Mouse (Mus musculus) embryonic facial prominence, embryonic 15.5 days (tissue): Measurements from ENCODE around the gene Mast4. TPM values are rescaled to one million over a fixed set of nuclear protein-coding genes. Genes with fewer than 3 reads are reported as not detected.

ENCODE experiments used
- ATAC-seq: fragments of 200-750 bp; cut with Nextera tagmentation; 2 replicates; pipeline ENCODE4 v1.8.0; 2017; ENCODE audit warnings: low read depth, moderate TSS enrichment; ENCODE audit not compliant: insufficient number of reproducible peaks, low FRiP score, low TSS enrichment
- H3K27ac ChIP-seq: fragments of 300-500 bp; sonication (generic); replicated peaks from 2 replicates; pipeline ENCODE4 v1.5.1; 2015; ENCODE audit warnings: mild to moderate bottlenecking, inconsistent platforms
- H3K27me3 ChIP-seq: fragments of 300-500 bp; sonication (generic); 2 replicates; pipeline ENCODE4 v1.6.1; 2015; ENCODE audit warnings: inconsistent platforms
- H3K36me3 ChIP-seq: fragments of 300-500 bp; sonication (generic); 2 replicates; pipeline ENCODE4 v1.6.1; 2015; ENCODE audit warnings: mild to moderate bottlenecking, inconsistent platforms
- H3K4me1 ChIP-seq: fragments of 300-500 bp; sonication (generic); 2 replicates; pipeline ENCODE4 v1.6.1; 2015; ENCODE audit warnings: inconsistent platforms
- H3K4me2 ChIP-seq: fragments of 300-500 bp; sonication (generic); replicated peaks from 2 replicates; pipeline ENCODE4 v1.6.1; 2015; ENCODE audit warnings: mild to moderate bottlenecking, inconsistent platforms
- H3K4me3 ChIP-seq: fragments of 300-500 bp; sonication (generic); replicated peaks from 2 replicates; pipeline ENCODE4 v1.5.1; 2015; ENCODE audit warnings: mild to moderate bottlenecking, inconsistent platforms
- H3K9ac ChIP-seq: fragments of 300-500 bp; sonication (generic); 2 replicates; pipeline ENCODE4 v1.6.1; 2015; ENCODE audit warnings: inconsistent platforms
- H3K9me3 ChIP-seq: fragments of 300-500 bp; sonication (generic); replicated peaks from 2 replicates; pipeline ENCODE4 v1.6.1; 2016; ENCODE audit warnings: inconsistent platforms
- WGBS: fragments of 180-500 bp; shearing (Covaris S2); methylation state at CpG from one replicate; pipeline ENCODE4 v1.1.7; 2015; 5-methylcytosine and 5-hydroxymethylcytosine counted together
- polyA plus RNA-seq: library from polyadenylated mRNA; unstranded; fragments of >200 nt; fragmentation: Nextera tagmentation; extraction: Ambion mirVana; gene quantifications from 2 replicates; pipeline ENCODE4 v1.2.1, GENCODE M21; 2015

The Mast4 gene
- polyA plus RNA-seq, 1 experiment from 2014 or later: 30.2 TPM

GRCm38 (mm10) chr13:103115116-103115515, 219.2 kb downstream of the Mast4 start:
- no peaks in the 10 kb centered on the region for H3K27me3 ChIP-seq
- no peaks in the 10 kb centered on the region for H3K9me3 ChIP-seq
- H3K4me1 ChIP-seq: peaks cover 9% of the 10 kb centered on the region
- no peak overlapping the region for H3K4me2 ChIP-seq
- H3K4me3 ChIP-seq: no peak overlapping the region
- H3K27ac ChIP-seq: no peak overlapping the region
- no peak overlapping the region for H3K9ac ChIP-seq
- H3K36me3 ChIP-seq: no peaks in the 10 kb centered on the region
- WGBS: 84% methylated on average over 4 of the region's 4 CpGs
- no peak for ATAC-seq

GRCm38 (mm10) chr13:103114274-103114673, 220.0 kb downstream of the Mast4 start:
- H3K27ac ChIP-seq: peak overlapping the region; percentile 51; the same call in 1 of the 2 replicates
- peaks cover 9% of the 10 kb centered on the region for H3K4me1 ChIP-seq
- H3K9ac ChIP-seq: no peak overlapping the region
- H3K4me2 ChIP-seq: no peak overlapping the region
- no peaks in the 10 kb centered on the region for H3K36me3 ChIP-seq
- H3K4me3 ChIP-seq: no peak overlapping the region
- ATAC-seq: no peak
- 34% methylated on average over 5 of the region's 5 CpGs for WGBS
- H3K9me3 ChIP-seq: no peaks in the 10 kb centered on the region
- no peaks in the 10 kb centered on the region for H3K27me3 ChIP-seq

DNA sequence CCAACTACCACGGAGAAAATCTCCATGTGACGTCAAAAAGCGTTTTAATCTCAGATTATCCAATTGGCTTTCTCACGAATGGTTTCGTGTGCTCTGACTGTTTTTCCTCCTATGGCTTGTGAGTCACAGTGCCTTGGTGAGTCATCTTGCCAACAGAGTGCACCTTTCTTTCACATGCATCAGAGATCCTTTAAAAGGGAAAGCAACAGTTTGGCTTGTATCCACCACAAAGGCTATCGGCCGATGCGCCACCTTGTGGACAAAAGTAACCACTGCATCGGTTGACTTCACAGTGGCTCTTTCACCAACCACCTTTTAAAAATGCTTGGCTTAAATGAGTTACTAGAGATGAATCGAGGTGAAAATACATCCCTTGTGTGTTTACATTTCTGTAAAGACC, 224.4 kb downstream of the Mast4 start:
- peaks cover 9% of the 10 kb centered on the region for H3K4me1 ChIP-seq
- no peak overlapping the region for H3K9ac ChIP-seq
- WGBS: 23% methylated on average over 10 of the region's 10 CpGs
- ATAC-seq: no peak
- H3K27me3 ChIP-seq: no peaks in the 10 kb centered on the region
- H3K27ac ChIP-seq: no peak overlapping the region
- H3K4me3 ChIP-seq: no peak overlapping the region
- H3K9me3 ChIP-seq: no peaks in the 10 kb centered on the region
- no peaks in the 10 kb centered on the region for H3K36me3 ChIP-seq
- no peak overlapping the region; the same call in 1 of the 2 replicates for H3K4me2 ChIP-seq

- H3K27me3 ChIP-seq: no peaks in the 10 kb centered on the region
- ATAC-seq: no peak
- H3K27ac ChIP-seq: no peak overlapping the region
- no peak overlapping the region for H3K4me3 ChIP-seq
- H3K4me2 ChIP-seq: no peak overlapping the region
- no peaks in the 10 kb centered on the region for H3K9me3 ChIP-seq
- H3K9ac ChIP-seq: no peak overlapping the region
- 85% methylated on average over 5 of the region's 5 CpGs for WGBS
- no peaks in the 10 kb centered on the region for H3K36me3 ChIP-seq
- H3K4me1 ChIP-seq: no peaks in the 10 kb centered on the region; the same call in 1 of the 2 replicates
These were observed 226.9 kb downstream of the Mast4 start for GRCm38 (mm10) chr13:103107362-103107761.

- H3K4me3 ChIP-seq: no peak overlapping the region
- H3K36me3 ChIP-seq: no peaks in the 10 kb centered on the region
- H3K27ac ChIP-seq: no peak overlapping the region
- 61% methylated on average over 6 of the region's 6 CpGs for WGBS
- H3K4me2 ChIP-seq: no peak overlapping the region
- no peaks in the 10 kb centered on the region for H3K9me3 ChIP-seq
- no peak; the same call in 1 of the 2 replicates for ATAC-seq
- no peak overlapping the region for H3K9ac ChIP-seq
- H3K4me1 ChIP-seq: 0 out of 2 replicates have a peak, but pooled peaks cover 1% of the 10 kb centered on the region
- peaks cover 6% of the 10 kb centered on the region; the same call in 1 of the 2 replicates for H3K27me3 ChIP-seq
These were observed 231.7 kb downstream of the Mast4 start for GRCm38 (mm10) chr13:103102598-103102997.

GRCm38 (mm10) chr13:103096346-103097150, 237.7 kb downstream of the Mast4 start:
- 5% methylated on average over 28 of the region's 28 CpGs for WGBS
- H3K36me3 ChIP-seq: no peaks in the 10 kb centered on the region
- H3K27ac ChIP-seq: peak overlapping the region; percentile 8; the same call in 1 of the 2 replicates
- H3K9ac ChIP-seq: no peak overlapping the region
- H3K4me1 ChIP-seq: peaks cover 13% of the 10 kb centered on the region; the same call in 1 of the 2 replicates
- no peaks in the 10 kb centered on the region for H3K9me3 ChIP-seq
- peak overlapping the region; percentile 47 for H3K4me3 ChIP-seq
- peaks cover 6% of the 10 kb centered on the region; the same call in 1 of the 2 replicates for H3K27me3 ChIP-seq
- ATAC-seq: peak; percentile 69
- H3K4me2 ChIP-seq: peak overlapping the region; percentile 84

- Histone ChIP-seq H3K27ac (no peak overlapping the region; the same call in 1 of the 2 replicates), H3K27me3 (peaks cover 6% of the 10 kb centered on the region; the same call in 1 of the 2 replicates), H3K4me2 (no peak overlapping the region), H3K36me3 (no peaks in the 10 kb centered on the region), H3K4me1 (peaks cover 13% of the 10 kb centered on the region; the same call in 1 of the 2 replicates), H3K9me3 (no peaks in the 10 kb centered on the region), H3K9ac (no peak overlapping the region), H3K4me3 (peak overlapping the region; percentile 15; the same call in 1 of the 2 replicates)
- WGBS: 53% methylated on average over 7 of the region's 7 CpGs
- ATAC-seq: no peak
These were observed 238.8 kb downstream of the Mast4 start for GRCm38 (mm10) chr13:103095491-103095890.

DNA sequence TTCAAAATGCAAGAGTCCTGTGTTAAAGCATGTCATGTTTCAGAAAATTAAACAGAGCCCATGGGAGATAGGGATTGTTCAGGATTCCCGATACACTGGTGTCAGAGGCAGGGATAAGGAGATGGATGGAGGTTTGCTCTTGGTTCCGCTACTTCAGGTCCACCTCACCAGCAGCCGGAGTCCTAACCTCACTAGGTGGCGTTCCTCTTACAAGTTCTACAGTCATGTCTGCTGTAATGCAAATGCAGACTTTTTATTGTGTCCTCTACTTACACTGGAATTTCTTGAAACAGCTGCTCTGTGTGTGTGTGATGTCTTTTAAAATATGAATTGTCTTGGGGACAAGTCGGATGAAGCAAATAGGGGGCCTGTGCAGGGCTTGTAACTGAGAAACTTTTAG, 239.7 kb downstream of the Mast4 start:
- 67% methylated on average over 5 of the region's 5 CpGs for WGBS
- Histone ChIP-seq H3K4me3 (no peak overlapping the region), H3K9me3 (no peaks in the 10 kb centered on the region), H3K27me3 (peaks cover 6% of the 10 kb centered on the region; the same call in 1 of the 2 replicates), H3K27ac (peak overlapping the region; percentile 23; the same call in 1 of the 2 replicates), H3K9ac (no peak overlapping the region), H3K36me3 (no peaks in the 10 kb centered on the region), H3K4me2 (no peak overlapping the region; the same call in 1 of the 2 replicates), H3K4me1 (peaks cover 13% of the 10 kb centered on the region; the same call in 1 of the 2 replicates)
- no peak for ATAC-seq

DNA sequence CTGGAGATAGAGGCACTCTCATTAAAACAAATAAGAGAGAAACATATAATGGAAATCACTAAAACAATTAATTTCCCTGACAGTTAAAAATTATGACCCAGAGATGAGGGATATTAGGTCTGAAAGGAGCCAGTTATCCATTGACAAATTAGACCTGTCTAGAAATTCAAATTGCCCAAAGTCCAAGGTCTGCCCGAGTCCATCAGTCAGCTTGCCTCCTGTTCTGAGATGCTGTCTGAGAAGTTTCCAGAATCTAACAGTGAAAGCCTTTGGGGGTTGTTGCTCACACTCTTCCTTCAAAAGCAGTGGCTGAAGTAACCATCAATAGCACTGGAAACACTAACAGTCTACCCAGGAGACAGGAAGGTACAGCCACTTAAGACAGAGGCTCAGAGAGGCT, 240.6 kb downstream of the Mast4 start:
- H3K4me3 ChIP-seq: no peak overlapping the region
- H3K4me2 ChIP-seq: no peak overlapping the region
- no peak overlapping the region for H3K27ac ChIP-seq
- no peak overlapping the region for H3K9ac ChIP-seq
- H3K9me3 ChIP-seq: no peaks in the 10 kb centered on the region
- H3K4me1 ChIP-seq: peaks cover 13% of the 10 kb centered on the region; the same call in 1 of the 2 replicates
- H3K27me3 ChIP-seq: peaks cover 6% of the 10 kb centered on the region; the same call in 1 of the 2 replicates
- H3K36me3 ChIP-seq: no peaks in the 10 kb centered on the region
- 82% methylated on average over 1 of the region's 1 CpGs for whole genome bisulfite sequencing
- ATAC-seq: no peak

- no peak overlapping the region for H3K4me2 ChIP-seq
- 0 out of 2 replicates have a peak, but pooled peaks cover 3% of the 10 kb centered on the region for H3K4me1 ChIP-seq
- no peaks in the 10 kb centered on the region for H3K36me3 ChIP-seq
- no peak overlapping the region for H3K9ac ChIP-seq
- no peak for ATAC-seq
- WGBS: 83% methylated on average over 15 of the region's 15 CpGs
- no peak overlapping the region for H3K27ac ChIP-seq
- no peaks in the 10 kb centered on the region for H3K27me3 ChIP-seq
- H3K4me3 ChIP-seq: no peak overlapping the region
- no peaks in the 10 kb centered on the region for H3K9me3 ChIP-seq
These were observed 248.7 kb downstream of the Mast4 start for GRCm38 (mm10) chr13:103085540-103086121.

- H3K27ac ChIP-seq: no peak overlapping the region
These were observed 251.4 kb downstream of the Mast4 start for GRCm38 (mm10) chr13:103082891-103083290.

More at GRCm38 (mm10) chr13:103082891-103083290, 251.4 kb downstream of the Mast4 start:
- 78% methylated on average over 5 of the region's 6 CpGs for WGBS
- Histone ChIP-seq H3K4me3 (no peak overlapping the region), H3K4me1 (0 out of 2 replicates have a peak, but pooled peaks cover 3% of the 10 kb centered on the region), H3K4me2 (no peak overlapping the region), H3K36me3 (no peaks in the 10 kb centered on the region), H3K9me3 (no peaks in the 10 kb centered on the region), H3K9ac (no peak overlapping the region), H3K27me3 (no peaks in the 10 kb centered on the region)
- no peak for ATAC-seq
